Mouse (Mus musculus): ENCODE data around the gene Pitx2. TPM values are rescaled to one million over a fixed set of nuclear protein-coding genes. Genes with fewer than 3 reads are reported as not detected.

Pitx2 gene
- polyA plus RNA-seq, 1 experiment from 2014 or later = 25.5 TPM

- WGBS = 49% methylated on average over 19 of the region's 19 CpGs
- Histone ChIP-seq H3K9ac (ENCODE audit: low read length) (peak overlapping the region; percentile 28; the same call in 1 of the 2 replicates), H3K36me3 (ENCODE audit: control insufficient read depth, insufficient read depth, low read length) (no peaks in the 10 kb centered on the region), H3K4me1 (ENCODE audit: control insufficient read depth in 2 of 2, insufficient read depth in 2 of 2, low read length in 2 of 2) (no peaks in the 10 kb centered on the region), H3K27me3 (ENCODE audit: control insufficient read depth, insufficient read depth, low read length) (no peaks in the 10 kb centered on the region; the same call in 1 of the 2 replicates), H3K4me2 (ENCODE audit: low read length) (peak overlapping the region; percentile 59), H3K9me3 (ENCODE audit: control insufficient read depth, low read length) (no peaks in the 10 kb centered on the region), H3K4me3 (ENCODE audit: control insufficient read depth in 1 of 2, insufficient read depth in 1 of 2, low read depth in 1 of 2, low read length in 2 of 2) (peak overlapping the region; percentile 6 to 18; a peak in 3 of 4 replicates), H3K27ac (replicated peaks in 1 of 2; ENCODE audit: control insufficient read depth in 1 of 2, insufficient read depth in 1 of 2, low read depth in 2 of 2, low read length in 2 of 2) (no peak overlapping the region)
- no peak for ATAC-seq (ENCODE audit: insufficient number of reproducible peaks, insufficient read depth, low FRiP score, low read depth)
These were observed 56.6 kb downstream of the Pitx2 start for GRCm38 (mm10) chr3:129256283-129256682.

GRCm38 (mm10) chr3:129256766-129257165, 57.1 kb downstream of the Pitx2 start:
- H3K4me3 ChIP-seq (ENCODE audit: control insufficient read depth in 1 of 2, insufficient read depth in 1 of 2, low read depth in 1 of 2, low read length in 2 of 2) = peak overlapping the region; percentile 6 to 18; a peak in 3 of 4 replicates
- peak overlapping the region; percentile 59 for H3K4me2 ChIP-seq (ENCODE audit: low read length)
- no peaks in the 10 kb centered on the region for H3K36me3 ChIP-seq (ENCODE audit: control insufficient read depth, insufficient read depth, low read length)
- peak overlapping the region; percentile 28; the same call in 1 of the 2 replicates for H3K9ac ChIP-seq (ENCODE audit: low read length)
- 55% methylated on average over 8 of the region's 8 CpGs for WGBS
- H3K9me3 ChIP-seq (ENCODE audit: control insufficient read depth, low read length) = no peaks in the 10 kb centered on the region
- H3K27ac ChIP-seq (replicated peaks in 1 of 2; ENCODE audit: control insufficient read depth in 1 of 2, insufficient read depth in 1 of 2, low read depth in 2 of 2, low read length in 2 of 2) = no peak overlapping the region
- no peaks in the 10 kb centered on the region for H3K4me1 ChIP-seq (ENCODE audit: control insufficient read depth in 2 of 2, insufficient read depth in 2 of 2, low read length in 2 of 2)
- no peak for ATAC-seq (ENCODE audit: insufficient number of reproducible peaks, insufficient read depth, low FRiP score, low read depth)
- no peaks in the 10 kb centered on the region; the same call in 1 of the 2 replicates for H3K27me3 ChIP-seq (ENCODE audit: control insufficient read depth, insufficient read depth, low read length)

- H3K27me3 ChIP-seq (ENCODE audit: control insufficient read depth, insufficient read depth, low read length) = no peaks in the 10 kb centered on the region; the same call in 1 of the 2 replicates
- H3K4me2 ChIP-seq (ENCODE audit: low read length) = no peak overlapping the region
- 76% methylated on average over 5 of the region's 5 CpGs for WGBS
- ATAC-seq (ENCODE audit: insufficient number of reproducible peaks, insufficient read depth, low FRiP score, low read depth) = no peak
- H3K27ac ChIP-seq (replicated peaks in 1 of 2; ENCODE audit: control insufficient read depth in 1 of 2, insufficient read depth in 1 of 2, low read depth in 2 of 2, low read length in 2 of 2) = no peak overlapping the region
- H3K4me1 ChIP-seq (ENCODE audit: control insufficient read depth in 2 of 2, insufficient read depth in 2 of 2, low read length in 2 of 2) = no peaks in the 10 kb centered on the region
- H3K9me3 ChIP-seq (ENCODE audit: control insufficient read depth, low read length) = no peaks in the 10 kb centered on the region
- H3K9ac ChIP-seq (ENCODE audit: low read length) = no peak overlapping the region
- no peaks in the 10 kb centered on the region for H3K36me3 ChIP-seq (ENCODE audit: control insufficient read depth, insufficient read depth, low read length)
- H3K4me3 ChIP-seq (ENCODE audit: control insufficient read depth in 1 of 2, insufficient read depth in 1 of 2, low read depth in 1 of 2, low read length in 2 of 2) = no peak overlapping the region
These were observed 58.8 kb downstream of the Pitx2 start for GRCm38 (mm10) chr3:129258497-129258896.

Other genes starting within 250 kb of the Pitx2 start
- 18.5 and 20.2 TPM in 2 replicates for gene Enpep, start 132.8 kb downstream of the Pitx2 start, polyA plus RNA-seq (2014; fragmentation: Nextera tagmentation; extraction: Ambion mirVana)